Mouse (Mus musculus) urinary bladder, postnatal 10 days (tissue): ENCODE data around the gene Nfia.

Experiments used
- DNase-seq: peaks from one replicate; pipeline ENCODE4 v3.0.0; 2022; ENCODE audit warnings: low spot score

Gene Nfia

DNA sequence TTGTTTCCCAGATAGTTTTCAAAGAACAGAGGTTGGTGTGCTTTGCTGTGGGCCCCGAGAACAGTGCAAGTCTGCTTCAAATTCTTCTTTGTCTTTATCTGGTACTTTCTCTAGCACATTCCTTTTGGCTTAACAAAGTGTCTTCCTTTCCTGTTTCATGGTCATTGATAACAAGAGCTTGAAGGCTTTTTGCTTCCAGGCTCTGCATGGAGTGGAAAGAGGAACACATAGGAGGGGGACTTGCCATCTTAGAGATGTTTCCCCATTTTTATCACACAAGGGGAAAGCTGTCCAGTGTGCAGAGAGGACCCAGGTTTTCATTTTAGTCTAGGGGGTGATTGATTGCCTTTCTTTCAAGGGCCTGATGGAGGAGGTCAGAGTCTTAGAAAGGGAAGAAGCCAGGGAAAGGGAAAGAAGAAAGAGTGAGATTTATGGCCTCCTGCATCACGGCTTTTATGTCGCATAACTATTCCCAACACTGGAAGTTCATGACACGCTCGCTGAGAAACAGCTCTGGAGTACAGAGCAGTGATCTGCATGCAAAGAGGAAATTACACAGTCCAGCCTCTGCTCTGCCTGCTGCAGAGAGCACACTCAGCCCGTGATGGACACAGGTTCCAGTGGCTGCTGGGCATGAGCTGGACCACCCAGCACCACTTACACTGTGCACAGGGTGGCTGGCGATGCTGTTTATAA, 67.0 kb downstream of the Nfia start:
- no peak for DNase-seq

DNA sequence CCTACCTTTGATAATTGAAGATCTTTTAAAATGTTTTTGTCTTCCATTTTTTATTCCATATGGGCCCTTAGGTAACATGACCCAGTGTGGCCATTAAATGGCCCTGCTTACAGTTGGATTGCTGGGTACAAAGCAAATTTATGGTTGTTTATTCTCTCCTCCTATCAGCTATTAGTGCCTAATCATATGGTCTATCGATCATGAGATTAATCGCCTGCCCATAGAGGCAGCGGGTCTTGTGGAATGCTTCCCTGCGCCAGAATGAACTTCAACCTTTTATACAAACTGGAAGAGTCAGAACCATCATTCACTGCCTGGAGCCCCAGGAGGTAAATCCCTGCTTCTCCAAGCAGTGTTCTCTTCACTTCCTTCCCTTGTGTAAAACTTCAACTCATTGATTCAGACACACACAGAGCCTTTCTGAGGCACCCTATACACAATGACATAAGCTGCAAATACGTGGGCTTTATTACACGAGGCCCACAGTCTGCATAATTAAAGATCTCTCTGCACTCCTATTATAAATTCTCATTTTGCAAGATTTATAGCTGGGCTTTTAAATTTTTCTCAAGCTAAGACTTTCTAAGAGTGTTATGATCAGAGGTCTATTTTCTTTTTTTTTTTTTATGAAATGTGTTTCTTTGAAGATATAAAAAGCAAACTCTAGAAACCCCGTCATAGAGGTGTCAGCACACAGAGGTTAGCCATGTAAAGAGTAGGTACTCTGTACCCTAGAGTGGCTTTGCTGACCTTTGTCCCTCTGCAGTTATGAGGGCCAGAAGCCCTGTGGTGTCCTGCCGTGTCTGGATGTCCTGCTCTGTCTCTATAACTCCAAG, 67.9 kb downstream of the Nfia start:
- no peak for DNase-seq

DNA sequence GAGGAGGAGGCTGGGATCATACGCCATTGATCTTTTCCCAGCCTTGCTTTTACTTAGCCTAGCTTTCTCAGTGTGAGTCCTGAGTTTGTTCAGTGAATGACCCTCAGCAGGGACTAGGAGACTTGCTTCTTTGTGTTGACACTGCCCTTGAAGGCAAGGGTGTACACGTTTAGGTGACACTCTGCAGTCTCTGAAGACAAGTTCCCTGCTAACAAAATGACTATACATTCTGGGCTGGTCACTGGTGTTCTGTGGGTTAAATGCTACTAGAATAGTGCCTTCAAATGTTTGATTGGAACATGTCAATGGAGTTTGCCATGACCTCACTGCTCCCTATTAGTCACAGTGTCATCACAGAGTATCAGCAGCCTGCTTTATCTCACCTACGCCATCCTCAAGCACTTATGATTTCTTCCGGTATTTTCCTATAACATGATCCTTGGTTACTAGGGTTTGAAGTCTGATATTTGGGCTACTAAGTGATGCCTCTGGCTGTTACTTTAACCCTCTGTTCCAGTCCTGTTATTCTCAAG, 68.6 kb downstream of the Nfia start:
- DNase-seq = no peak

DNA sequence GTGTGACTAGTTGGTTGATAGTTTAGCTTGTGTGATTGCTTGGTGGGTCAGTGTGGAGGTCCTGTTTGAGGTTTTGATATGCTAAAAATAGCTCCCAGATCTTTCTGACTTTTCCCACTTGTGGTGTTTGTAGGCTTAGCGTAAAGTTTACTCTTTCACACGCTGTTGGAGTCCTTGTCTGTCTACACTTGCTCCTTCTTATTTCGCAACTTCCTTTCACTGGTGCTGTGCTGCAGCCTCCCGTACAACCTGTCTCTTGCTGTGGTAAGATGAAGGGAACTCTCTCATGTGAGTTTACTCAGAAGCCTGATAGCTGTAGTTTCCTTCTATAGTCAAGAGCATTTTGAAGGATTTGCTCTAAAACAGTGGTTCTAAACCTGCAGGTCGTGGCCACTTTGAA, 69.2 kb downstream of the Nfia start:
- DNase-seq = no peak

DNA sequence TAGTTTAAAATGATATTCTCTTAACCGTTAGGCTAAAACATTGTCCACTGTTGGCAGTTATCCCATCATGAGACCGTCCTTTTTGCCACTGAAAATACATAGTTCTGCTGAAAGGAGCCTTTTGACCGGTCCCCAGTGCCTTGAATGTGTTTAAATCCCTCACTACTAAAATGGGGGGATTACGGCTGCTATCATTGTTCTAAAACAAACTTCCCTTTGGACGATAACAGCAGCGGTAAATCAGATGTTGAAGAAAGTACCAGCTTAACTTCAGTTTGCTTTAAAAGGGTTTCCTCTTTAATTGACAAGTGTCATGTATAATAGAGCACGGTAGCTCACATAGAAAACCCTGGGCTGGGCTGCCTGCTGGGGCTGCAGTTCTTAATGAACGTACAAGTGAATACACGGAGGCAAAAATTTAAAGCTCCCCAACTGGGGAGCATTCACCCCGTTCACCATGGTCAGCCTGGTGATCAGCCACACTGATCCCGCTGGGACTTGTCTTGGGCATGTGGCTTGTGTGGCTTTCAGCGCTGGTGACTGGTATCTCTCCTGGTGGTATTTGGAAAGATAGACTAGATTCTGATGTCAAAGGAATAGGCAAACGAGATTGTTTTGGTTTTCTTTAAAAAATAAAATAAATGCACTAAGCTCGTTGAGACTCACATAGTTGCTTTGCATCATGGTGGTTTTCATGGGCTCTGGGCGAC, 71.6 kb downstream of the Nfia start:
- no peak for DNase-seq

DNA sequence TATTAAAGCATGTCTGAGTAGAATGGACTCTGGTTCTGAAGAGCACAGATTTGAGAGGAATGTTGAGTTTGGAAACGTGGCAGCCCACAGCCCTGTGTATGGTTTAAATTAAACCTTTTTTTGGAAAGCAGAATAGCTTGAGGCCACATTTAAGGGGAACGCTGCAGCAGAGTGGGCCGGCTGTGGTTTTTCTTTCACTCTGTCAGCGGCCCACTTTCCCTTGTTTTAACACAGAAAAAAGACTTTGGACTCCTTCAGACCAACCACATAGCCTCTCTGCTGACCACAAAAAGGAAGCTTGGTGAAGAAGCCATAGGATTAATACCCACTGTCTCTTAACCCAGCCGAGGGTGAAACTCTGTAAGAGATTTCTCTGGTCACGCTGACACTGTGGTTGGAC, 72.4 kb downstream of the Nfia start:
- DNase-seq = no peak

DNA sequence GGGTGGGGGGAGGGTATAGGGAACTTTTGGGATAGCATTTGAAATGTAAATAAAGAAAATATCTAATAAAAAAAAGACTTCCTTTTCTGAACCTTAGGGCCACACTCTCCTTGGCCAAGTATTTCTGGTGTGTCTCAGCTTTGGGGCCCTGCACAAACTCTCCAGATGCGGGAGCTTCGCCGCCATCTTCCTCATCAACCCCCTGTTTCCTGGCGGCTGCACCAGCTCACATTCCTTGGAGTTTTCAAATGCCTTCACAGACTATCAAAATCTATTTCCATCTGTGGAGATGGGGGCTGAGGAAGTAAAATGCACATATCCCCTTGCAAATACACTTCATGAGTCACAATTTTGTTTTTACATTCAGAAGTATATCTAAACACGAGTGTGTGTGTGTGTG, 75.1 kb downstream of the Nfia start:
- no peak for DNase-seq

DNA sequence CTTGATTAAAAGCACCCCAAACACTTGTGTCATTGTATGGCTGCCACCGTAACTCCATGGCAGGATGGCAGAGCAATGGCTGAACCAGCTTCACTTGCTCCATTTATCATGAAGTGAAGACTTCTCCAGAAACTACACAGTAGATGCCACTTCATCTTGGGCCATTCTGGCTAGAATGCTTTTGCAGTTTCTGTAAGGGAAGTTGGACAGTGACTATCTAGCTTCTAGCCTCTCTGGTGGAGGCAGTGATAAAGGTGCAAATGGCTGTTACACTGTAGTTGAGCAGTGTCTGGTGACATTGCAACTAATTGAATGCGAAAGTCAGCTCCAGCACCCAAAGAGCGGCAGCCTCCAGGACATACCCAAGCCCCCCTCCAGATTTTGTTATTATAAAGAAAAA, 78.5 kb downstream of the Nfia start:
- DNase-seq = no peak

DNA sequence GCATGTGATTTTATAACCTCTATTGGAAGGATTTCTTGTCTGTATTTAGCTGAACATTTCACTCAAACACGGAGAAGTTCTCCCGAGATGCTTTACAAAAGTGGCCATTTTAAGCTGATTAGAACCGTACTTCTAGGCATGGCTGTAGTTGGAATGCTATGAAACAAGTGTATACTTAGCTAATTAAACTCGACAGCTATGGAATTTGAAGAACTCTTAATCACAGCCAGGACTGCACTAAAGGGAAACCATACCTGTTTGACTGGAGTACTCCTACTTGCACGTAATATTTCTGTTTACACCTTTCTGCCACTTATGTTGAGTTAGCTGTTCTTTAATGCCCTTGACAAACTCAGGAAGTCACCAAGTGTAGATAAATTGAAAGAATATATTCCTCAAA, 79.2 kb downstream of the Nfia start:
- no peak for DNase-seq

DNA sequence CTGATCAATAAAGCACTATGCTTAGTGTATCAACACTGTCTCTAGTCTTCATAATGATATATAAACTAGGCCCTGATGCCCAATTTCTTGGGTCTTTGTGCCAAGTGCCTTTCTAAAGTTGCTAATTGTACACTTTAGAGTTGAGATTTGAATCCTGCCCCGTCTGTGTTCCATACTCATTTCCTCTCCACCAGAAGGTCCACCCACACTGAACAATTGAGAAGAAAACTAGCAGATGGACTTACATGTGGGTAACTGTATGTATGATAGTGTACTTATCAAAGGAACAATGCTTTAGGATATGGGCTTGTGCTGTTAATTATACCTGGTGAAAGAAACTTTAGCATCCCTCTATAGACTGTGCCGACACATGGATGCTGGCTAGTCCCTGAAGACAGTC, 80.1 kb downstream of the Nfia start:
- no peak for DNase-seq

DNA sequence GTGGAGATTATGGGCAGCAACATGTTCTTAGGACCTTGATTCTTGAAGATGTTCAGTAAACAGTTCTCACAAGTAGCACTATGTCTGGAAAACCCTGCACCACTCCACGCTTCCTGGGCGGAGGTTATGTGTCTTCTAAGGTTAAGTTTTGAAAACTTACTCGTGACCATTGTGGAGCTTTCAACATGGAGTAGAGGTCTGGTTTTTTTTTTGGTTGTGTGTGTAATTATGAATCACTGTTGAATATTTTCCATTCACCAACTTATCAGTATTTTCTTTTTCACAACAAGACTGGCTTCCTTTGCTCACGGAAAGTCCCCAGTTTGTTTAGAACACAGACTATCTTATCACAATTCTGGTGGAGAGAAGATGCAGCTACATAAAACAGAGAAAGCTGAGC, 82.2 kb downstream of the Nfia start:
- no peak for DNase-seq

DNA sequence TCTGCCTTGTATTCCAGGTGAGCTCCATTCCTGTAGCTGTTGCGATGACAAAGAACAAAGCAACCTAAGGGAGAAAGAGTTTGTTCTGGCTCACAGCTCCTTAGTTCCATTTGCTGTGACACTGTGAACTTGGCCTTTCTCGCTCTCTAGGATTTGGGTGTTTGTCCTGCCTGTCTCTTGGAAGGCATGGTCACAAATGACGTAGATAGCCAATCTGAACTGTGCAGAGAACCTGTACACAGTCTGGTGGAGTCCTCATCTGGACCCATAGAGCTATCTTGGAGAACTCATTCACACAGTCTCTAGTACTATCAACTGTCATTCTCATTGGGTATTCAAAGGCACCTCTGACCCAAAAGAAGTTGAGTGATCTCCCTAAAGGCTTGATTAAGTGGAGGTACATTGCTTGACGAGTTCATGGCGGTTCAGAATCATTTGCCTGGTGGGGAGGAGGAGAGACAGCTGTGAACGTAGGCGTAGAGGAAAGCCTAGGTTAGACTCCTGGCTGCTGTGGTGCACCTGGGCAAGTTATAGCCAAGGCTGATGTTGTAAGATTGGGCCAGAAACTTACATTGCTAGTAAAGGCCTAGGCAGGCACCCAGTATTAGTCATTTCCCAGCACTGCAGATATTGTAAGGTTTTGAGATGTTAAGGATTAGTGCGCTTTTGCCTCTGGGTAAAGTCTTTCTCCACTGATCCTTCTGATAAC, 83.3 kb downstream of the Nfia start:
- no peak for DNase-seq

DNA sequence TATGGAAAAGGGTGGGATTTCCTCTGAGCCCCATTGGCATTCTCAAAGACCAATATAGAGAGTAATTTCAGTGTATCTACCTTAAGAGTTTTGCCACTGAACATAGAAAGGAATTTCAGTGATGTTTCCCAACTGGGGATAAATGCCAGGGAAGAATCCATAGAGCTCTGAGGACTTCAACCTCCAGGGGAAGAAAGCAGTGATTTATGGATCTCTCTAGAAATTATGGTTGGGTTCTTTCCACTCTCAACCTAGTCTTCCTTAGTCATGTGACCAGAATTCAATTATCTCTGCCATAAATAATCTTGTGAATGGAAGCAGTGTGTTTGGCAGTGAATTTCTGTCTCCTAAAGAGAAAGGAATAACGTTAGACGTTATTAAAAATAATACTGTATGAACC, 85.0 kb downstream of the Nfia start:
- DNase-seq = no peak

DNA sequence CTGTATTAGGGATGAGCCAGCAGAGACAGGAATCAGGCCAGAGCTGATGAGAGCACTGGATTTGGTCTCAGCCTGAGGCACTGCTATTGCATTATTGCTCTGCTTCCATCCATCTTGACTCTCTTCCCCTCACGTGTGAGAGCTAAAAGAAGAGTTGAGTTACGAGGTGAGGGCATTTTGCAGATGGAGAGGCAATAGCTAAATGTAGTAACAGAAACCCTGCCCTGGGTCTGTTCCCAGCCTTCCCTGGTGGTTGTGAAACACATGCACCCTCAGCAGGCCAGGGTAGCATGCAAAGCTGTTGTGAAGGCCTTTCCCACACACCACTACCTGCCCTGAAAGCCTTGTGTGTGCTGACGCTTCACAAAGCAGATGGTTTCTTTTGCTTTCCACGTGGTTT, 86.9 kb downstream of the Nfia start:
- DNase-seq = no peak

DNA sequence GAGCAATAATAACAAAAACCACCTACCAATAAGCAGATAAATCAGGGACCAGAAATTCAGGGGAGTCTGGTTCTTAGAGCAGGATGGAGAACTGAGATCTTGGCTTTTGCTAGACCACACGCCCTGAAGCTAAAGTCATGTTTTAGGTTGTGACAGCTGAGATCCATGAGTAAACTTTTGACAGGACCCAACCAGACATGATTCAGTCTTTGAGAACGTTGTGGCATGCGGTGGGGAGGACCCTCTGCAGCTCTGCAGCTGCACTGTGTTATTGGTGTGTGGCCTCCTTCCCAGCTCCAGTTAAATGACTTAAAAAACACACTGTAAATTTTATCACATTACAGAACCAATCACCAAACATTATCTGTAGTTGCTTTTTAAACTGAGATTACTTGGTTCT, 87.8 kb downstream of the Nfia start:
- no peak for DNase-seq

DNA sequence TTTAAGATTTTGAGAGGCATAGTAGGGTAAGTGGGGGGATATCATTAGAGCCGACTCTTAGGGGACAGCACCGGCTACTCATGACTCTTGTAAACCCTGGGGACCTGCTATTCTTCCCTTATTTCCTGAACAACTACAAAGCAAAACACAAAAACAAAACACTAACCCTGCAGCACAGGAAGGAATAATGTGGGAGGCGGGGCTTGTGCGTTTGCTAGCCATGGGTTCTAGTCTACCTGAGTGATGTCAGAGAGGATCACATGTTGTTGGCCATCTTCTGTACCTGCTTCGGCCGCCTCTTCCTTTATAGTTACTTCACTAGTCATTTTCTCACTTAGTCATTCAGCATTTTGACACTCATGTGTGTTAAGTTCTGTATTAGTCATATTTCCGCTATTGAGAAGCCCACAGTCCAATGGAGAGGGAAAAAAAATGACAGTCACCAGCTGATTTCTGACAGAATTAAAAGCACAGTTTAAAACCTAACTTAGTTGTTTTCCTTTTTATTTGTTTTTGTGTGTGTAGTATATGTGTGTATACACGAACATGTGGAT, 88.3 kb downstream of the Nfia start:
- no peak for DNase-seq

DNA sequence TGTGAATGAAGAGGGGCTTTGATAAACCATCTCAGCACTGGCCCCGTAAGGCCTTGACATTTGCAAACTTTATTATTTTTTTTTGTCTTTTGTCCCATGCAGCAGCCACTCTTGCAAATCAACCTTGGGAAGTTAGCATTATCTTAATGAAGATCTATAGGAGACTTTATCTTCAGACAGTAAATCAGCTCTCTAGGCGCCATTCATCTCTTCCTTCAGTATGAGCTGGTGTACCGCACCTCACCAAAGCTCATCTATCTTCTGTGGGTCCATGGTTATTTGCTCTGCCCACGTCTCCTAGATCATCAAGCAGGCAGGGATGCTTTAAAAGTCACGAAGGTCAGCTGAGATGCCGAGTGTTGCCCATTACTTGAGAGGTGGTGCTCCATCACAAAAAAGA, 89.8 kb downstream of the Nfia start:
- DNase-seq = no peak

DNA sequence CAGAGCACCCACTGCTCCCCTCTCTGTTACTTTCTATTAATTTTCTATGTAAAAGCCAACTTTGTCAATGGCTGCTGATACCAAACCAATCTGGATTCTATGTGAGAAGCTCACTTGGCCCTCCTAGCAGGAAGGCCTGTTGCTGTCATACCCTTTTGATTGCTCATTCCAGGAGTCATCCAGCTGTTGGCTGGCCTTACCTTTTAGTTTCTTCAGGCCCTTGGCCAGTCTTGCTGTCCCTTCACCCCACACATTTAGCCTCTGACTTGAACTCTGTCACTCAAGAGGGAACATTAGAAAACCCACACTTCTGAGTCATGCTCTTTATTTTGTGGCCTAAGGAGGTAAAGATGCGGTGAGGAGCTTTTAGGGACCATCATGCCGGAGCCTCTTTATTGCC, 91.7 kb downstream of the Nfia start:
- no peak for DNase-seq

DNA sequence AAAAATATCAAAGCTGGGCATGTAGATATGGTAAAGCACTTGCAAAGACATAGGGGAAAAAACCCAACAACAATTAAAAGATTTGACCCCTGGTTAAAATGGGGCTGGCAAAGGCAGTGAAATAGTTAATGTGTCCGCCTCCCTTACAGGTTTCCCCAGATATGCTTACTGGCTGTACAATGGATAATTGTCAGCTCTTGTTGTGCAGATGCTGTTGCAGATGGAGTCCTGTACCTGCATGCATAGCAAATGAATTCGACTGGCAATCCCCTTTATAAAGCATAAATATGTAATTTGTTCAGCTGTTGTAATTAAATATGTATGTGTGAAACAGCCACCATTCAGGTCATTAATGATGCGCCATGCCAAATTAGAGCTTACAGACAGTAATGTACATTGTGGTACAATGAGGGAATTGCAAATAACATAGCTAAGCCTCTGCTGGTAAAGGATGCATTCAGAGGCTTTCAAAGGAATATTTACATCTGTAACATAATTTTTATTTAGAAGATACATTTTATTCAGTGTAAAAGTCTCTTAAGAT, 92.9 kb downstream of the Nfia start:
- no peak for DNase-seq

DNA sequence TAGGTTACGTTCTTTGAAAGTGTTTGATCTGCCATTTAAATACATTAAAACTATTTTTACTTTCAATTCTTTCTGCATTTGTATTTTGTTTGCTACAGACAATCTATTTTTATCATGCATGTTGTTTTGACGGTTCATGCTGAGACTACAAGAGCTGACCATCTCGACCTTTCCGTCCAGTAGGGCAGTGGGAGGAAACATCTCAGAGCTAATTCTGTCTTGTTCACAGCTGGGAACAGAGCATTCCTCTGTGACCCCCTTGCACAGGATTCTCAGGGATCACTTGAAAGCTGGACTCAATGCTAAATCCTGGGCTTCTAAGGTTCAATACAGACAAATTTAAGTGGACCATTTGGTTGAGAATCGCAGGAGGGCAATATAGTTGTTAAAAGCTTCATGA, 93.9 kb downstream of the Nfia start:
- DNase-seq = no peak

DNA sequence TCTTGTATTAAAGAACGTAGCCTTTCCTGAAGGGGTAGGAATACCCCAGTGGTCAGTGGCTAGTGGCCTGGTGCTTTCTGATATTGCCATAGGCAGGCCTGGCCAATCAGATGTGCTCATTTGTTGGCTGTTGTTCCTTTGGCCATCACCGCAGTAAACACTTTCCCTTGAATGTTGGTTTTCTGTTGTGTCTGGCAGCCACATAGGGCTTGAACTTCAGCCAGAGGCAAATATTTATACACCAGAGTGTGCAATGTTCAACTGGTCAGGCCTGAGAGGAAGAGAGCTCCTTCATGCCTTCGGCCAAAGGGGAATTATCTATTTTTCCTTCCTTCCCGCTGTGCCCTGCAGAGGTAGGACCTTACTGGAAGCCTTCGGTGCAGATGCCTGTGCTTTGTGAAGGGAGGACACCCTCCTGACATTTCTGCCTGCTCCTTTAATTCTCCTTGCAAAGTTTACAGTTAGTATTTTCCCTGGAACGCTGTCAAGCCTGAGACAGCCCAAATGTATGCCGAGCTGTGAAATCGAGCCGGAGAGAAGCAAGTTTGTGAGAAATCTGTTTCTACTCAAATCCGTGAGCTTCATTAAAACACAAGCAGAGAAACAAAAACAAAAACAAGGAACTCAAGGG, 95.9 kb downstream of the Nfia start:
- DNase-seq = no peak
